Mouse (Mus musculus): ENCODE data around the gene Mef2b. TPM values are rescaled to one million over a fixed set of nuclear protein-coding genes. Genes with fewer than 3 reads are reported as not detected.

The Mef2b gene
- polyA plus RNA-seq, 2 experiments: 0.04 TPM; not detected in 1

DNA sequence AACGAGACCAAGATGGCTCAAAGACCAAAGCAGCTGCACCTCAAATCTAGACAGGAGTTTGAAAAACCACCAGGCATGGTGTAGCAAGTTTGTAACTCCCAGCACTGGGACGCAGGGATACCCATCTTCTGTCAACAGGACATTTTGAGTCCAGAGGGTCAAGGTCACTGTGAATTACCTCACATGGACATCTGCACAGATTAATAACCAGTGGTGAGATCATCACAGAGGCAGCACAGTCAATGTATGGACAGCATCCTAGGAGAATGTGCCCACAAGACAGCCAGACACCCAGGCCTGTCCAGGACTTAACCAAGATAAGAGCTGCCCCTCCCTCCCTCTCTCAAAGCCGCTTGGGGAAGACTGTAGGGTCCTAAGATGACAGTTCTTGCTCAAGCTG lies 30.6 kb downstream of the Mef2b start:
- H3K4me3 ChIP-seq (ENCODE audit: insufficient read depth in 1 of 2, low read depth in 2 of 2, low read length in 2 of 2): no peak overlapping the region
- 49% methylated on average over 3 of the region's 3 CpGs for WGBS (ENCODE audit: insufficient replicate concordance)
- no peak overlapping the region for H3K9ac ChIP-seq (replicated peaks)
- H3K36me3 ChIP-seq (replicated peaks; ENCODE audit: control insufficient read depth, insufficient read depth, low read depth): no peaks in the 10 kb centered on the region
- TF ChIP-seq EP300 (IDR thresholded peaks at IDR 0.05; ENCODE audit: low read depth) (no peak), CTCF (IDR thresholded peaks at IDR 0.05; ENCODE audit: low read depth) (no peak)
- H3K4me1 ChIP-seq (replicated peaks; ENCODE audit: control insufficient read depth in 2 of 2, insufficient read depth in 2 of 2, low read length in 1 of 2): peaks cover 21 to 37% of the 10 kb centered on the region in 2 experiments
- no peak overlapping the region for H3K4me2 ChIP-seq (ENCODE audit: low read depth)
- ATAC-seq (ENCODE audit: insufficient read depth) (no peak), DNase-seq (ENCODE audit: low read depth in 3 of 3, low spot score in 3 of 3) (no peak)
- H3K27me3 ChIP-seq (ENCODE audit: control insufficient read depth, insufficient read depth, low read length): peaks cover 4% of the 10 kb centered on the region
- H3K9me3 ChIP-seq (ENCODE audit: control insufficient read depth, low read length): no peaks in the 10 kb centered on the region
- no peak overlapping the region for H3K27ac ChIP-seq

DNA sequence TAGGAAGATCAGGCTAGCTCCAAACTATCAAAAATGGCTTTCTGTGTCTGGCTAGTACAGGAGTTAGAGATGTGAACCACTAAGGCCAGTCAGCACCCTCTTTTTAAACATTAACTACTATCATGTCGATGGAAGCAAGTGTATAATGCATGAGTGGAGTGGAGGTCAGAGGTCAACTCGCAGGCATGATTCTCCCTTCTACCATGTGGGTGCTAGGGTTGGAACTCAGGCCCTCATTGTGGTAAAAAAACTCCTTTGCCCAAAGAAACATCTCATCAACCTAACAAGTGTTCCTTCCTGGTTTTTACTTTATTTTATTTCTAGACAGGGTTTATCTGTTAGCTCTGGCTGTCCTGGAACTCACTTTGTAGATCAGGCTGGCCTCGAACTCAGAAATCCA lies 31.2 kb downstream of the Mef2b start:
- no peak overlapping the region for H3K27ac ChIP-seq
- no peak overlapping the region for H3K9ac ChIP-seq (replicated peaks)
- no peaks in the 10 kb centered on the region for H3K27me3 ChIP-seq (ENCODE audit: control insufficient read depth, insufficient read depth, low read length)
- no peak overlapping the region for H3K4me3 ChIP-seq (ENCODE audit: insufficient read depth in 1 of 2, low read depth in 2 of 2, low read length in 2 of 2)
- H3K4me2 ChIP-seq (ENCODE audit: low read depth): no peak overlapping the region
- peaks cover 21 to 37% of the 10 kb centered on the region in 2 experiments for H3K4me1 ChIP-seq (replicated peaks; ENCODE audit: control insufficient read depth in 2 of 2, insufficient read depth in 2 of 2, low read length in 1 of 2)
- H3K9me3 ChIP-seq (ENCODE audit: control insufficient read depth, low read length): no peaks in the 10 kb centered on the region
- DNase-seq (ENCODE audit: low read depth in 3 of 3, low spot score in 3 of 3) (no peak), ATAC-seq (ENCODE audit: insufficient read depth) (no peak)
- H3K36me3 ChIP-seq (replicated peaks; ENCODE audit: control insufficient read depth, insufficient read depth, low read depth): no peaks in the 10 kb centered on the region
- TF ChIP-seq CTCF (IDR thresholded peaks at IDR 0.05; ENCODE audit: low read depth) (no peak), EP300 (IDR thresholded peaks at IDR 0.05; ENCODE audit: low read depth) (no peak)
- WGBS (ENCODE audit: insufficient replicate concordance): 57% methylated on average over 3 of the region's 3 CpGs

DNA sequence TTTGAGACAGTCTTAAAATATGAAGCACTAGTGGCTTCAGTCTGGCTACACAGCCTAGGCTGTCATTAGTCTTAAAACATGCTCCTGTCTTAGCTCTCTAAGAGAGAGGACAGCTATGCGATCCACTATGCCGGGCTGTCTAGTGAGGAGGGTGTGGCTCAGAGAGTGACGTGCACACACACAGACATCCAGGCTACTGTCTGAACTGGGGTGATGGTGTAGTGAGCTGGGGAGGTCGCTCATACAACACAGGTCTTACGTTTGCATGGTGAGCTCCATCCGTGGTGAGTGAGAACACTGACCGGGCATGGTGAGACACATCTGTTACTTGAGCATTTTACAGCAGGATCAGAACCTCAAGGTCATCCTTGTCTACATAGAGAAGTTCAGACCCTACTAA lies 31.7 kb downstream of the Mef2b start:
- Histone ChIP-seq H3K36me3 (replicated peaks; ENCODE audit: control insufficient read depth, insufficient read depth, low read depth) (no peaks in the 10 kb centered on the region), H3K4me2 (ENCODE audit: low read depth) (peak overlapping the region; percentile 76), H3K27ac (peak overlapping the region; percentile 47), H3K4me3 (ENCODE audit: insufficient read depth in 1 of 2, low read depth in 2 of 2, low read length in 2 of 2) (no peak overlapping the region), H3K9ac (replicated peaks) (no peak overlapping the region), H3K27me3 (ENCODE audit: control insufficient read depth, insufficient read depth, low read length) (no peaks in the 10 kb centered on the region), H3K9me3 (ENCODE audit: control insufficient read depth, low read length) (no peaks in the 10 kb centered on the region), H3K4me1 (replicated peaks; ENCODE audit: control insufficient read depth in 2 of 2, insufficient read depth in 2 of 2, low read length in 1 of 2) (peaks cover 21 to 37% of the 10 kb centered on the region in 2 experiments)
- ATAC-seq (ENCODE audit: insufficient read depth) (no peak), DNase-seq (ENCODE audit: low read depth in 3 of 3, low spot score in 3 of 3) (no peak)
- TF ChIP-seq EP300 (IDR thresholded peaks at IDR 0.05; ENCODE audit: low read depth) (no peak), CTCF (IDR thresholded peaks at IDR 0.05; ENCODE audit: low read depth) (no peak)
- WGBS (ENCODE audit: insufficient replicate concordance): 53% methylated on average over 7 of the region's 7 CpGs

DNA sequence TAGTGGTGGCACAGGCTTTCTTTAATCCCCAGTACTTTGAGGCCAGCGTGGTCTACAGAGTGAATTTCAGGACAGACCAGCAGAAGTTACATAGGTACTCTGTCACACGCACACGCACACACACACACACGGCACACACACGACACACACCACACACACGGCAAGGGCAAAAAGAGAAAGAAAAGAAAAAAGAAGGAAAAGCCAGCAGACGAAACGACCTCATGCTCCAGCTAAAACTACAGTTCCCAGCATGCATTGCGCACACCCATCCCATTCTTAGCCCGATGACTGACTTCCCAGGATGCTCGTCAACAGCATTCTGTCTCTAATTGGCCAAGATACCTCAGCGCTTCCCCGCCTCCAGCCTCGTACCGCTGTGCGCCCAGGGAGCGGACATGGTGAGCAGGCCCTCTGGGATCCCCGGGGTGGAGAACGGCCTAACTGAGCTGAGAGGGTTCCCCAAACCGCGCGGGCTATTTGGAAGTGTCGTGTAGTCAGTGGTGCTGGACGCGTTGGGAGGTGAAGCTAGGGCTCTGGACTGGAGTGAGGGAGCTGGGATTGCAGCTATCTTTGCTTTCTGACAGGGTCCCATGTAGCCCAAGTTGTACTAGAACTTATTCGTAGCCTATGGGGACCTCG lies 32.7 kb downstream of the Mef2b start, which contains the start of gene Tmem161a:
Tmem161a (plus strand) TSS at position 314 of the 639 bp plus-strand sequence.
- Histone ChIP-seq H3K9me3 (ENCODE audit: control insufficient read depth, low read length) (no peaks in the 10 kb centered on the region), H3K27me3 (ENCODE audit: control insufficient read depth, insufficient read depth, low read length) (no peaks in the 10 kb centered on the region), H3K36me3 (replicated peaks; ENCODE audit: control insufficient read depth, insufficient read depth, low read depth) (no peaks in the 10 kb centered on the region; the same call in 1 of the 2 replicates), H3K4me3 (ENCODE audit: insufficient read depth in 1 of 2, low read depth in 2 of 2, low read length in 2 of 2) (peak within 1 kb of the TSS; percentile 67 to 89), H3K9ac (replicated peaks) (peak within 1 kb of the TSS; percentile 79), H3K4me2 (ENCODE audit: low read depth) (peak within 1 kb of the TSS; percentile 76), H3K27ac (peak within 1 kb of the TSS; percentile 48), H3K4me1 (replicated peaks; ENCODE audit: control insufficient read depth in 2 of 2, insufficient read depth in 2 of 2, low read length in 1 of 2) (peaks cover 21 to 37% of the 10 kb centered on the region in 2 experiments)
- ATAC-seq (ENCODE audit: insufficient read depth) (peak; percentile 95), DNase-seq (ENCODE audit: low read depth in 3 of 3, low spot score in 3 of 3) (peak; percentile 92 to 96 (median 94))
- TF ChIP-seq EP300 (IDR thresholded peaks at IDR 0.05; ENCODE audit: low read depth) (no peak), CTCF (IDR thresholded peaks at IDR 0.05; ENCODE audit: low read depth) (0 out of 2 replicates have a peak, but pooled peaks have one; percentile 11)
- WGBS (ENCODE audit: insufficient replicate concordance): 2% methylated on average over 27 of the region's 27 CpGs

DNA sequence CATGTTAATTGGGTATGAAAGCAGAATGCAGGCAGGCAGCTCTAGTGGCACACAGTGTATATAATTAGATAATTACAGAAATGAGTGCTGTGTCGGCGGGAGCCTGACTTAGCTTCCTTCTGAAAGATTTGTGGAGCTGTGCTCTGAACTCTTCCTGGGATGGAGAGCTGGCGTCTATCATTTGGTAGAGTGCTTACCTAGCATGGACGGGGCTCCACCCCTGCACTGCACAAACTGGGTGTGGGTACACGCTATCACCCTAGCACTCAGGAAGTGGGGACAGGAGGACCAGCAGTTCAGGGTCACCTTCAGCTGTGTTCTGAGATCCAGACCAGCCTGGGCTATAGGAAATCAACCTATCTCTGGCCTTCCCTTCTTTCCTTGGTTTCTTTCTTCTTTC lies 33.8 kb downstream of the Mef2b start:
- Histone ChIP-seq H3K9ac (replicated peaks) (peak overlapping the region; percentile 79), H3K4me3 (ENCODE audit: insufficient read depth in 1 of 2, low read depth in 2 of 2, low read length in 2 of 2) (peak overlapping the region in 1 of 2 experiments; percentile 67; a peak in 2 of 4 replicates)

More for the DNA sequence above, 33.8 kb downstream of the Mef2b start:
- peak; percentile 34; the same call in 1 of the 2 replicates for ATAC-seq (ENCODE audit: insufficient read depth)
- H3K4me1 ChIP-seq (replicated peaks; ENCODE audit: control insufficient read depth in 2 of 2, insufficient read depth in 2 of 2, low read length in 1 of 2): peaks cover 21 to 37% of the 10 kb centered on the region in 2 experiments
- H3K27me3 ChIP-seq (ENCODE audit: control insufficient read depth, insufficient read depth, low read length): no peaks in the 10 kb centered on the region
- no peaks in the 10 kb centered on the region; the same call in none of the 2 replicates for H3K36me3 ChIP-seq (replicated peaks; ENCODE audit: control insufficient read depth, insufficient read depth, low read depth)
- WGBS (ENCODE audit: insufficient replicate concordance): 34% methylated on average over 5 of the region's 5 CpGs
- peak overlapping the region; percentile 76 for H3K4me2 ChIP-seq (ENCODE audit: low read depth)
- DNase-seq (ENCODE audit: low read depth in 3 of 3, low spot score in 3 of 3): peak in 1 of 3 experiments; percentile 48
- peak overlapping the region; percentile 8; the same call in 1 of the 2 replicates for H3K27ac ChIP-seq
- no peak for TF ChIP-seq CTCF (IDR thresholded peaks at IDR 0.05; ENCODE audit: low read depth)
- TF ChIP-seq EP300 (IDR thresholded peaks at IDR 0.05; ENCODE audit: low read depth): no peak
- no peaks in the 10 kb centered on the region for H3K9me3 ChIP-seq (ENCODE audit: control insufficient read depth, low read length)

Measured in liver, embryonic 14.5 days (tissue).